Mouse (Mus musculus) cortical plate, adult 2 months (tissue): ENCODE measurements around the gene Gk5.

ENCODE experiments used
- CTCF ChIP-seq: fragments of 200-500 bp; IDR thresholded peaks from 2 replicates; pipeline ENCODE4 v1.5.1; 2011; ENCODE audit warnings: mild to moderate bottlenecking, control low read depth, low read length; ENCODE audit not compliant: insufficient read depth; ENCODE audit errors: extremely low read depth
- POLR2A ChIP-seq: fragments of 200-500 bp; IDR thresholded peaks from 2 replicates; pipeline ENCODE4 v1.6.1; 2011; ENCODE audit warnings: mild to moderate bottlenecking, low read length, control low read depth; ENCODE audit not compliant: insufficient read depth; ENCODE audit errors: extremely low read depth

- TF ChIP-seq CTCF (no peak), POLR2A (no peak)
Observed at GRCm38 (mm10) chr9:96144883-96145282, 25.7 kb downstream of the Gk5 start.
